Mouse (Mus musculus) heart, adult 2 months (tissue): ENCODE results near the gene 3110082I17Rik. TPM values are rescaled to one million over a fixed set of nuclear protein-coding genes. Genes with fewer than 3 reads are reported as not detected.

Experiments used
- DNase-seq, 2 experiments: peaks; one replicate each; pipeline ENCODE4 v3.0.0; 2021
- H3K27ac ChIP-seq: fragments of 200-600 bp; 2 replicates; pipeline ENCODE4 v1.8.1; 2022
- H3K27me3 ChIP-seq: fragments of 200-500 bp; 2 replicates; pipeline ENCODE4 v1.6.1; 2012; ENCODE audit warnings: mild to moderate bottlenecking, low read length, inconsistent platforms, mixed read lengths; ENCODE audit not compliant: control insufficient read depth, insufficient read depth
- H3K36me3 ChIP-seq: fragments of 200-500 bp; 2 replicates; pipeline ENCODE4 v1.6.1; 2012; ENCODE audit warnings: low read length, inconsistent platforms; ENCODE audit not compliant: control insufficient read depth, insufficient read depth
- H3K4me1 ChIP-seq: fragments of 200-500 bp; 2 replicates; pipeline ENCODE4 v1.6.1; 2011; ENCODE audit warnings: low read length; ENCODE audit not compliant: control insufficient read depth, insufficient read depth
- H3K4me3 ChIP-seq: fragments of 200-600 bp; 2 replicates; pipeline ENCODE4 v1.8.1; 2022
- H3K79me2 ChIP-seq: fragments of 200-500 bp; replicated peaks from 2 replicates; pipeline ENCODE4 v1.6.1; 2012; ENCODE audit warnings: mild to moderate bottlenecking, inconsistent platforms, low read length, moderate library complexity, mixed read lengths; ENCODE audit not compliant: control insufficient read depth, insufficient read depth
- H3K9ac ChIP-seq: fragments of 200-500 bp; 2 replicates; pipeline ENCODE4 v1.6.1; 2012; ENCODE audit warnings: low read depth, mild to moderate bottlenecking, control low read depth, inconsistent platforms, low read length, mixed read lengths
- CTCF ChIP-seq: fragments of 200-600 bp; IDR thresholded peaks from 2 replicates; pipeline ENCODE4 v1.8.1; 2022; ENCODE audit warnings: antibody characterized with exemption, mild to moderate bottlenecking, moderate library complexity
- EP300 ChIP-seq: fragments of 200-500 bp; IDR thresholded peaks from 2 replicates; pipeline ENCODE4 v1.6.1; 2011; ENCODE audit warnings: low read depth, low read length, control low read depth; ENCODE audit not compliant: insufficient read depth
- POLR2A ChIP-seq: fragments of 200-500 bp; IDR thresholded peaks from 2 replicates; pipeline ENCODE4 v1.6.1; 2011; ENCODE audit warnings: mild to moderate bottlenecking, low read depth, low read length, control low read depth; ENCODE audit not compliant: insufficient read depth
- WGBS: fragments of 180-500 bp; shearing (Covaris S2); methylation state at CpG from one replicate; pipeline ENCODE4 v1.1.7; 2018; 5-methylcytosine and 5-hydroxymethylcytosine counted together
- intact Hi-C: fragments of 180-260 bp; cut with DNase I; formaldehyde crosslinking; loops from one replicate; pipeline ENCODE4 v1.15.1; 2025
- polyA plus RNA-seq: library from polyadenylated mRNA; depleted of rRNA; stranded (reverse); fragments of >200 nt; gene quantifications from 2 replicates; pipeline ENCODE4 v1.2.3, GENCODE M21; 2012
- total RNA-seq, 2 experiments: library from RNA; stranded (reverse); gene quantifications; 2 replicates each; pipeline ENCODE4 v1.2.3; 2021

3110082I17Rik gene
- total and polyA plus RNA-seq, 3 experiments = 4.9 to 5.7 (median 5.6) TPM

GRCm38 (mm10) chr5:139441726-139442018 is 18.7 kb downstream of the 3110082I17Rik start:
- intact Hi-C loops = no loop called here
- Histone ChIP-seq H3K36me3 (no peaks in the 10 kb centered on the region), H3K9ac (no peak overlapping the region), H3K27me3 (no peaks in the 10 kb centered on the region), H3K4me3 (no peak overlapping the region), H3K79me2 (no peaks in the 10 kb centered on the region), H3K27ac (no peak overlapping the region), H3K4me1 (0 out of 2 replicates have a peak, but pooled peaks cover 3% of the 10 kb centered on the region)
- TF ChIP-seq POLR2A (no peak), EP300 (no peak), CTCF (no peak)
- no peak for DNase-seq
- 77% methylated on average over 2 of the region's 2 CpGs for WGBS

- DNase-seq = no peak
- intact Hi-C loops = no loop called here
- no peaks in the 10 kb centered on the region for H3K79me2 ChIP-seq
- 0 out of 2 replicates have a peak, but pooled peaks cover 3% of the 10 kb centered on the region for H3K4me1 ChIP-seq
- 87% methylated on average over 11 of the region's 11 CpGs for WGBS
- H3K36me3 ChIP-seq = no peaks in the 10 kb centered on the region
- no peak overlapping the region for H3K9ac ChIP-seq
- TF ChIP-seq EP300 = no peak
- no peak for TF ChIP-seq CTCF
- no peak for TF ChIP-seq POLR2A
- peak overlapping the region; percentile 31 for H3K27ac ChIP-seq
- H3K4me3 ChIP-seq = no peak overlapping the region
- H3K27me3 ChIP-seq = no peaks in the 10 kb centered on the region
These were observed 19.2 kb downstream of the 3110082I17Rik start for GRCm38 (mm10) chr5:139440926-139441725.

DNA sequence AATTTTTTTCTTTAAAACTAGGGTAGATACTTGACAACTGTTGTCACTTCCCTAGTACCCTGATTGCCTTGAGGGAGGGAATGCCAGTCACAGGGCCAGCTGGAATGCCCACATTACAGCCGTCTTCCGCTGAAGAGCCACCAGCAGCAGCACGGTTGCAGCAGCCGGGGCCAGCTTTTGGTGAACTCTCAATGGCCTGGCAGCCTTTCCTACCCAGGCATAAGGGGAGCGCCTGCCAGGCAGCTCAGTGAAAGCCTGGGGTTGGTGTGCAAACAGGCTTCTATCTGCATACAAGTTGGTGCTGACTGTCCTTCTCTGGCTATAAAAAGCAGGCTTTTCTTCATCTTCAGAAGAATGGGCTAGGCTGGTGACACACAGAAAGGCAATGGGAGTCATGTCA is 19.9 kb downstream of the 3110082I17Rik start:
- peak overlapping the region; percentile 31 for H3K27ac ChIP-seq
- DNase-seq = peak in 1 of 2 experiments; percentile 60
- H3K9ac ChIP-seq = no peak overlapping the region
- H3K4me3 ChIP-seq = no peak overlapping the region
- H3K4me1 ChIP-seq = 0 out of 2 replicates have a peak, but pooled peaks cover 3% of the 10 kb centered on the region
- no peaks in the 10 kb centered on the region for H3K79me2 ChIP-seq
- TF ChIP-seq CTCF (no peak), EP300 (no peak), POLR2A (no peak)
- no peaks in the 10 kb centered on the region for H3K36me3 ChIP-seq
- H3K27me3 ChIP-seq = no peaks in the 10 kb centered on the region
- WGBS = 60% methylated on average over 5 of the region's 5 CpGs
- intact Hi-C loops = no loop called here

DNA sequence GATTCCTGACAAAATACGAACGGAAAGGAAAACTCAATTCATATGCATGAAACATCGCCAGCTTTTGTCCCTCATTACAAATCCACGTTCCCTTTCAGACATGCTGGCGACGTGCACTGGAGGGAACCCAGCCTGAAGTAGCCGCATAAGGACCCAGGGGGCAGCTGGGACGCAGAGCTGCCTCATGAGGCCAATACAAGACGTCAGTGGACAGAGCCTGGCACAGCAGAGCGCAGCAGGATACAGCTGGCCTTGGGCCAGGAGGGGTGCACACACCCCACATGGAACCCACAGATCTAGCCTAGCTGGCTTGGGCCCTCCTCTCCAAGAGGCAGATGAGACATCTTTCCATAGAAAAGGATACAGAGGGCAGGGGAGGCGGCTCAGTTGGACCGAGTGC is 21.9 kb downstream of the 3110082I17Rik start:
- TF ChIP-seq EP300 = no peak
- no peak for TF ChIP-seq POLR2A
- TF ChIP-seq CTCF = no peak

DNA sequence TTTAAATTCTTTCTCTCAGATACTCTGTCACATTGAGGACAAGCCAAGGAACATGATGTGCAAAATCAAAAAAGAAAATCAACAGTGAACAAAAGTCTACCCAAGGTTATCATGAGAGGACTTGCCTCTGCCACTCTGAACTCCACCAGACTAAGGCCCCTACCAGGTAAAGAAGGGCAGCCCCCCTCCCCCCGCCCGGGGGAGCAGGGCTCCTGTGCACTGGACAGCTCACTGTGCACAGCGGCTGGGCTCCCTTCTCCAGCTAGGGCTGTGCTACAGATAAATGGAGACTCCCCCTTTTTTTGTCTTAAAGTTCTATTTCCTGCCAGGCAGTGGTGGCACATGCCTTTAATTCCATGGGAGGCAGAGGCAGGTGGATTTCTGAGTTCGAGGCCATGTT is 22.6 kb downstream of the 3110082I17Rik start:
- Histone ChIP-seq H3K36me3 (no peaks in the 10 kb centered on the region), H3K4me1 (peaks cover 11% of the 10 kb centered on the region), H3K79me2 (no peaks in the 10 kb centered on the region), H3K4me3 (no peak overlapping the region), H3K9ac (no peak overlapping the region), H3K27ac (no peak overlapping the region), H3K27me3 (no peaks in the 10 kb centered on the region)
- no peak for DNase-seq
- WGBS = 92% methylated on average over 4 of the region's 4 CpGs
- TF ChIP-seq POLR2A = no peak
- TF ChIP-seq CTCF = no peak
- no peak for TF ChIP-seq EP300
- intact Hi-C loops = no loop called here

More for the DNA sequence above, 21.9 kb downstream of the 3110082I17Rik start:
- Histone ChIP-seq H3K9ac (no peak overlapping the region), H3K4me3 (no peak overlapping the region), H3K4me1 (peaks cover 10% of the 10 kb centered on the region), H3K79me2 (no peaks in the 10 kb centered on the region), H3K27ac (no peak overlapping the region), H3K36me3 (no peaks in the 10 kb centered on the region), H3K27me3 (no peaks in the 10 kb centered on the region)
- intact Hi-C loops = no loop called here
- WGBS = 83% methylated on average over 12 of the region's 12 CpGs
- no peak for DNase-seq

DNA sequence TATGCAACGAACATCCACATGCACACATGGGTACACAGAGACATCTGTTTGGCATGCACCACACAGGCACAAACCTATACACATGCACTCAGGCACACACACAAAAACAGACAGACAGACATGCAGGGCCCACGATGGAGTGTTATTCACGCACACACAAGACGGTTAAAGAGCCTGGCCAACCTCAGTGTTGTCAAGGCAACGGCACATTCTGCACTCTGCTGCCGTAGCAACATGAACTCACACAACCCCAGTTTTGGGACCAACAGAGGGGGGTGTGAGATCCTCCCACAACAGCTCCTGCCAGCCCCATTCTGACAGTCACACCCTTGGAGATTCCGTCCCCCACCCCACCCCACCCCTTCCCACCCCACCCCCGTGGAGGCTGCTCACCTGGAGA is 25.4 kb downstream of the 3110082I17Rik start:
- DNase-seq = no peak
- 73% methylated on average over 8 of the region's 8 CpGs for WGBS
- H3K27ac ChIP-seq = no peak overlapping the region; the same call in 1 of the 2 replicates

More for the DNA sequence above, 25.4 kb downstream of the 3110082I17Rik start:
- Histone ChIP-seq H3K4me3 (no peak overlapping the region), H3K4me1 (peaks cover 13% of the 10 kb centered on the region), H3K79me2 (no peaks in the 10 kb centered on the region), H3K36me3 (no peaks in the 10 kb centered on the region), H3K9ac (no peak overlapping the region), H3K27me3 (no peaks in the 10 kb centered on the region)
- intact Hi-C loops = no loop called here
- TF ChIP-seq CTCF (no peak), POLR2A (no peak), EP300 (no peak)
